Comparison of ENCODE assay signal across 9 mouse cellular contexts in genomic region chr2:181463008-181463738, GRCm38 (mm10). TPM values are rescaled to one million over a fixed set of nuclear protein-coding genes. Genes with fewer than 3 reads are reported as not detected.
DNase-seq lines count a peak whose midpoint lies in the region; ATAC-seq lines count a peak whose summit lies in the region.
"Had no signal": no experiment of that assay in that cellular context is flagged by ENCODE, and none has a peak within 500 bp of the region (broad histone marks: within the 10 kb centered on the region; RNA-seq: fewer than 3 reads in every experiment).

No protein-coding gene starts in this region.

- H3K4me2 ChIP-seq in heart, embryonic 13.5 days, result peak overlapping the region; percentile 53
- peak overlapping the region; percentile 35 for H3K4me2 ChIP-seq in kidney, embryonic 15.5 days
- no peak overlapping the region for H3K4me2 ChIP-seq in liver, embryonic 16.5 days (ENCODE audit: low read depth, low read length)
- H3K4me2 ChIP-seq in neural tube, embryonic 15.5 days, result peak overlapping the region; percentile 17; the same call in 1 of the 2 replicates

- peaks cover 29% of the 10 kb centered on the region for H3K4me1 ChIP-seq in heart, embryonic 13.5 days
- H3K4me1 ChIP-seq in kidney, embryonic 15.5 days, result peaks cover 42% of the 10 kb centered on the region
- peaks cover 40% of the 10 kb centered on the region for H3K4me1 ChIP-seq in liver, embryonic 16.5 days (ENCODE audit: control insufficient read depth, low read depth, low read length)
- peaks cover 17% of the 10 kb centered on the region for H3K4me1 ChIP-seq in neural tube, embryonic 15.5 days

- H3K9me3 ChIP-seq in heart, embryonic 13.5 days, result no peaks in the 10 kb centered on the region
- no peaks in the 10 kb centered on the region for H3K9me3 ChIP-seq in kidney, embryonic 15.5 days (replicated peaks)
- no peaks in the 10 kb centered on the region for H3K9me3 ChIP-seq in liver, embryonic 16.5 days (replicated peaks; ENCODE audit: control insufficient read depth, low read length)
- no peaks in the 10 kb centered on the region for H3K9me3 ChIP-seq in neural tube, embryonic 15.5 days (replicated peaks)

- peak overlapping the region; percentile 50 for H3K9ac ChIP-seq in heart, embryonic 13.5 days
- no peak overlapping the region for H3K9ac ChIP-seq in kidney, embryonic 15.5 days
- H3K9ac ChIP-seq in liver, embryonic 16.5 days (ENCODE audit: low read depth, low read length), result no peak overlapping the region; the same call in 1 of the 2 replicates
- H3K9ac ChIP-seq in neural tube, embryonic 15.5 days (replicated peaks), result no peak overlapping the region

- peak overlapping the region; percentile 21 for H3K4me3 ChIP-seq in heart, embryonic 13.5 days
- H3K4me3 ChIP-seq in kidney, embryonic 15.5 days (replicated peaks), result no peak overlapping the region
- no peak overlapping the region for H3K4me3 ChIP-seq in liver, embryonic 16.5 days (ENCODE audit: low read depth, low read length)
- no peak overlapping the region for H3K4me3 ChIP-seq in neural tube, embryonic 15.5 days (replicated peaks)

- peak; percentile 65 to 67 for DNase-seq in urinary bladder, postnatal 4 days (ENCODE audit: low spot score in 2 of 2)
- no peak for DNase-seq in urinary bladder, adult 18-20 months (ENCODE audit: low spot score in 2 of 2)

- no peak overlapping the region for H3K27ac ChIP-seq in heart, embryonic 13.5 days (replicated peaks)
- no peak overlapping the region for H3K27ac ChIP-seq in kidney, embryonic 15.5 days
- no peak overlapping the region for H3K27ac ChIP-seq in liver, embryonic 16.5 days (ENCODE audit: low read length)
- H3K27ac ChIP-seq in neural tube, embryonic 15.5 days (replicated peaks), result no peak overlapping the region; the same call in 1 of the 2 replicates

- H3K36me3 ChIP-seq in heart, embryonic 13.5 days, result no peaks in the 10 kb centered on the region
- no peaks in the 10 kb centered on the region for H3K36me3 ChIP-seq in kidney, embryonic 15.5 days
- no peaks in the 10 kb centered on the region for H3K36me3 ChIP-seq in liver, embryonic 16.5 days (ENCODE audit: control insufficient read depth, insufficient read depth)
- H3K36me3 ChIP-seq in neural tube, embryonic 15.5 days, result no peaks in the 10 kb centered on the region

- H3K27me3 ChIP-seq in heart, embryonic 13.5 days (replicated peaks), result 0 out of 2 replicates have a peak, but pooled peaks cover 13% of the 10 kb centered on the region
- 0 out of 2 replicates have a peak, but pooled peaks cover 2% of the 10 kb centered on the region for H3K27me3 ChIP-seq in kidney, embryonic 15.5 days
- peaks cover 9% of the 10 kb centered on the region; the same call in 1 of the 2 replicates for H3K27me3 ChIP-seq in liver, embryonic 16.5 days (ENCODE audit: control insufficient read depth, insufficient read depth, low read depth, low read length)
- no peaks in the 10 kb centered on the region for H3K27me3 ChIP-seq in neural tube, embryonic 15.5 days (replicated peaks)

- 35% methylated on average over 7 of the region's 7 CpGs for WGBS in heart, embryonic 13.5 days
- 40% methylated on average over 7 of the region's 7 CpGs for WGBS in kidney, embryonic 15.5 days
- 25% methylated on average over 7 of the region's 7 CpGs for WGBS in liver, embryonic 16.5 days (ENCODE audit: insufficient replicate concordance)
- 39% methylated on average over 7 of the region's 7 CpGs for WGBS in neural tube, embryonic 15.5 days

- ATAC-seq in common myeloid progenitor, adult 5-6 weeks (replicated peaks; ENCODE audit: low read depth, poor library complexity, severe bottlenecking), result peak; percentile 40
- no peak for ATAC-seq in heart, embryonic 13.5 days (ENCODE audit: extremely low read depth, insufficient number of reproducible peaks, low FRiP score, low TSS enrichment)
- no peak; the same call in 1 of the 2 replicates for ATAC-seq in kidney, embryonic 15.5 days (replicated peaks; ENCODE audit: low FRiP score)
- ATAC-seq in liver, embryonic 16.5 days (ENCODE audit: low read depth), result 0 out of 2 replicates have a peak, but pooled peaks have one; percentile 1
- ATAC-seq in neural tube, embryonic 15.5 days (ENCODE audit: low FRiP score), result no peak
- ATAC-seq in CD4-positive, CD25-positive, alpha-beta regulatory T cell, adult 4 months, result no peak

RNA-seq across cellular contexts. Expression of gene Zbtb46, which starts 3.9 kb away (rescaled TPM):
- total RNA-seq in common myeloid progenitor, adult 5-6 weeks (2017), result 7.5 and 8.9 TPM in 2 replicates
- polyA plus RNA-seq in heart, embryonic 13.5 days (2015; fragmentation: Nextera tagmentation; extraction: Ambion mirVana), result 10.6 TPM in 2 replicates
- 25.5 and 28.0 TPM in 2 replicates for polyA plus RNA-seq in kidney, embryonic 15.5 days (2015; fragmentation: Nextera tagmentation; extraction: Ambion mirVana)
- polyA plus RNA-seq in liver, embryonic 16.5 days (2015; fragmentation: Nextera tagmentation; extraction: Ambion mirVana), result 7.0 and 7.5 TPM in 2 replicates
- polyA plus RNA-seq in neural tube, embryonic 15.5 days (2015; fragmentation: Nextera tagmentation; extraction: Ambion mirVana), result 18.5 and 19.7 TPM in 2 replicates
- 1 to 10 TPM; 3.4 to 4.3 TPM for polyA plus RNA-seq in CD4-positive, CD25-positive, alpha-beta regulatory T cell, adult 4 months (2017; shearing (Covaris generic))

RNA-seq across cellular contexts. Expression of gene Abhd16b, which starts 29.8 kb away (rescaled TPM):
- total RNA-seq in common myeloid progenitor, adult 5-6 weeks (2017), result not detected in 2 replicates
- 0.11 and 0.27 TPM in 2 replicates for polyA plus RNA-seq in heart, embryonic 13.5 days (2015; fragmentation: Nextera tagmentation; extraction: Ambion mirVana)
- polyA plus RNA-seq in kidney, embryonic 15.5 days (2015; fragmentation: Nextera tagmentation; extraction: Ambion mirVana), result 0.30 TPM in 1 of 2 replicates, not detected in the other
- 0.09 TPM in 1 of 2 replicates, not detected in the other for polyA plus RNA-seq in liver, embryonic 16.5 days (2015; fragmentation: Nextera tagmentation; extraction: Ambion mirVana)
- 0.12 and 0.13 TPM in 2 replicates for polyA plus RNA-seq in neural tube, embryonic 15.5 days (2015; fragmentation: Nextera tagmentation; extraction: Ambion mirVana)
- polyA plus RNA-seq in CD4-positive, CD25-positive, alpha-beta regulatory T cell, adult 4 months (2017; shearing (Covaris generic)), result not detected
- total RNA-seq: gastrocnemius, postnatal 36 days had no signal

RNA-seq across cellular contexts. Expression of gene Tpd52l2, which starts 33.8 kb away (rescaled TPM):
- total RNA-seq in common myeloid progenitor, adult 5-6 weeks (2017), result 148 and 155 TPM in 2 replicates
- 109 and 118 TPM in 2 replicates for polyA plus RNA-seq in heart, embryonic 13.5 days (2015; fragmentation: Nextera tagmentation; extraction: Ambion mirVana)
- polyA plus RNA-seq in kidney, embryonic 15.5 days (2015; fragmentation: Nextera tagmentation; extraction: Ambion mirVana), result 162 and 169 TPM in 2 replicates
- 62.7 and 69.3 TPM in 2 replicates for polyA plus RNA-seq in liver, embryonic 16.5 days (2015; fragmentation: Nextera tagmentation; extraction: Ambion mirVana)
- polyA plus RNA-seq in neural tube, embryonic 15.5 days (2015; fragmentation: Nextera tagmentation; extraction: Ambion mirVana), result 112 and 113 TPM in 2 replicates
- 100 to 1,000 TPM; 108 to 109 TPM for polyA plus RNA-seq in CD4-positive, CD25-positive, alpha-beta regulatory T cell, adult 4 months (2017; shearing (Covaris generic))

RNA-seq across cellular contexts. Expression of gene Dnajc5, which starts 57.1 kb away (rescaled TPM):
- 30.1 and 31.7 TPM in 2 replicates for total RNA-seq in common myeloid progenitor, adult 5-6 weeks (2017)
- polyA plus RNA-seq in heart, embryonic 13.5 days (2015; fragmentation: Nextera tagmentation; extraction: Ambion mirVana), result 77.4 and 79.8 TPM in 2 replicates
- 84.4 and 88.6 TPM in 2 replicates for polyA plus RNA-seq in kidney, embryonic 15.5 days (2015; fragmentation: Nextera tagmentation; extraction: Ambion mirVana)
- polyA plus RNA-seq in liver, embryonic 16.5 days (2015; fragmentation: Nextera tagmentation; extraction: Ambion mirVana), result 26.4 and 27.3 TPM in 2 replicates
- 242 and 263 TPM in 2 replicates for polyA plus RNA-seq in neural tube, embryonic 15.5 days (2015; fragmentation: Nextera tagmentation; extraction: Ambion mirVana)
- 10 to 100 TPM; 39.4 to 46.7 TPM for polyA plus RNA-seq in CD4-positive, CD25-positive, alpha-beta regulatory T cell, adult 4 months (2017; shearing (Covaris generic))

Comparison
In these comparisons a context has a peak if more than half of its experiments do, and no peak if none do; other contexts are left out.
1. DNase-seq: peak in urinary bladder, postnatal 4 days (2 of 2); none in urinary bladder, adult 18-20 months (0 of 2).
2. ATAC-seq: peak in common myeloid progenitor, adult 5-6 weeks (single experiment) and liver, embryonic 16.5 days (single experiment); none in heart, embryonic 13.5 days (single experiment), kidney, embryonic 15.5 days (single experiment), neural tube, embryonic 15.5 days (single experiment) and CD4-positive, CD25-positive, alpha-beta regulatory T cell, adult 4 months (single experiment).